Mouse (Mus musculus) thymus, adult 2 months (tissue): ENCODE results near the gene Wdr18. TPM values are rescaled to one million over a fixed set of nuclear protein-coding genes. Genes with fewer than 3 reads are reported as not detected.

Experiments
- DNase-seq: peaks from one replicate; pipeline ENCODE4 v3.0.0; 2021
- H3K27ac ChIP-seq: fragments of 200-500 bp; 2 replicates; pipeline ENCODE4 v1.5.1; 2012; ENCODE audit warnings: low read length, control low read depth; ENCODE audit not compliant: control insufficient read depth, insufficient read depth
- H3K27me3 ChIP-seq: fragments of 200-500 bp; 2 replicates; pipeline ENCODE4 v1.6.1; 2012; ENCODE audit warnings: mild to moderate bottlenecking, low read length, moderate library complexity, mixed read lengths; ENCODE audit not compliant: control insufficient read depth, insufficient read depth
- H3K36me3 ChIP-seq: fragments of 200-500 bp; 2 replicates; pipeline ENCODE4 v1.6.1; 2012; ENCODE audit warnings: mild to moderate bottlenecking, low read length, moderate library complexity; ENCODE audit not compliant: control insufficient read depth, insufficient read depth
- H3K4me1 ChIP-seq: fragments of 200-500 bp; replicated peaks from 2 replicates; pipeline ENCODE4 v1.6.1; 2012; ENCODE audit warnings: low read length; ENCODE audit not compliant: control insufficient read depth, insufficient read depth
- H3K4me3 ChIP-seq: fragments of 200-500 bp; 2 replicates; pipeline ENCODE4 v1.5.1; 2012; ENCODE audit warnings: mild to moderate bottlenecking, low read length, control low read depth, moderate library complexity; ENCODE audit not compliant: control insufficient read depth, insufficient read depth
- CTCF ChIP-seq: fragments of 200-500 bp; IDR thresholded peaks from 2 replicates; pipeline ENCODE4 v1.5.1; 2012; ENCODE audit warnings: mild to moderate bottlenecking, control low read depth, low read length, moderate library complexity, borderline replicate concordance; ENCODE audit not compliant: control insufficient read depth, poor library complexity, insufficient read depth; ENCODE audit errors: extremely low read depth
- POLR2A ChIP-seq: fragments of 200-500 bp; IDR thresholded peaks from 2 replicates; pipeline ENCODE4 v1.6.1; 2012; ENCODE audit warnings: mild to moderate bottlenecking, low read length, control low read depth, moderate library complexity; ENCODE audit not compliant: control insufficient read depth, poor library complexity, insufficient read depth; ENCODE audit errors: extremely low read depth
- WGBS: fragments of 180-500 bp; shearing (Covaris S2); methylation state at CpG from one replicate; pipeline ENCODE4 v1.1.7; 2018; 5-methylcytosine and 5-hydroxymethylcytosine counted together
- polyA plus RNA-seq: library from polyadenylated mRNA; depleted of rRNA; stranded (reverse); fragments of >200 nt; gene quantifications from 2 replicates; pipeline ENCODE4 v1.2.3, GENCODE M21; 2012

Gene Wdr18
- polyA plus RNA-seq, 1 experiment = 74.5 TPM

DNA sequence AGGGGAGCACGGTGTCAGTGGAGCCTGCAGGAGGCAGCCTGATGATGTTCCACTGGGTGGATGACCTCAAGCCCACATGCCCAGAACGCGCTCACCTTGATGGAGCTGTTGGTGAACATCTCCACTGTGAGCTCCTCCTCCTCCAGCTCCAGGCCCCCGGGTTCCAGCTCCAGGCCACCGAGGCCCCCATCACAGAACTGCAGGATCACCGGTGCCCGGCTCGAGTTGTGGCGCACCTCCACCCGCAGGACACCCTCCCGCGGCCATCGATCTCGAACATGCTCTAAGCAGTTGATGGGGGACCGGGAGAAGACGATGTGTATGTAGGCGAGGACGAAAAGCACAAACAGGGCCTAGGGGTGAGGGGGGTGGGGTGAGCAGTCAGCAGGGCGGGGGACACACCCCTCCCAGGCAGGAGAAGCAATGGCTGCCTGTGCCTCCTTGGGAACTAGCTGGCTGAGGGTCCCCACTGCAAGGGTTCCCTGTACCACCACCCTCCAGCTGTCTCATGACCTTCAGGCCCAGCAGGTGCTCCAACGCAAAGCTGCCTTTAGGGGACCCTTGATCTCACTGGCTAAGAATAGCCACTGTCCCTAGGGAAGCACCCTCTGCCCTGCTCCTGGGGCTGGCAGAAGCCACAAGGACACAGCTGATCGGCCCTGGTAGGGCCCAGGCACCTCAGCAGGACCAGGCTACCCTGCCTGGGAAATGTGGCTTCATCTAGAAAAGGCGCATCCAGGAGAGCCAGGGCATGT is 19.6 kb downstream of the Wdr18 start:
- no peak overlapping the region for H3K27ac ChIP-seq
- no peak overlapping the region for H3K4me3 ChIP-seq
- peaks cover 28% of the 10 kb centered on the region for H3K36me3 ChIP-seq
- TF ChIP-seq POLR2A (no peak), CTCF (no peak)
- WGBS = 94% methylated on average over 22 of the region's 22 CpGs
- DNase-seq = no peak
- H3K4me1 ChIP-seq = peaks cover 13% of the 10 kb centered on the region
- H3K27me3 ChIP-seq = no peaks in the 10 kb centered on the region

DNA sequence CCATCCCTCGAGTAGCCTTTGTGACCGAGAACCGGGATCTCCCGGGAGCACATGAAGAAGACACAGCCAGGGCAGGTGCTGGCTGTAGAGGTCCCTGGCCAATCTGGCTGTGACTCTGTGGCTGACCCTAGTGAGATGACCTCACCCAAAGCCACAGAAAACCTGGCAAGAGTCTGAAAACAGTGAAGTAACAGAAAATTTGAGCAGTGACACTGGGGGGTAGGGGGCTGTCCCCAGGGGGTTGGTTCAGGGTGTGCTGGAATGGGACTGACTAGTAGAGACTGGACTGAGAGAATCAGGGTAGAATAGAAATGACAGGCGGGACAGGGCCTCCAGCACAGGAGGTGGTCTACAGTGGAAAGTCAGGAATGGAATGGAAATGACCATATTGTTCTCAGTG is 23.3 kb downstream of the Wdr18 start:
- Histone ChIP-seq H3K27ac (peak overlapping the region; percentile 36; the same call in 1 of the 2 replicates), H3K4me1 (peaks cover 36% of the 10 kb centered on the region), H3K36me3 (peaks cover 4% of the 10 kb centered on the region), H3K27me3 (no peaks in the 10 kb centered on the region), H3K4me3 (peak overlapping the region; percentile 72)
- DNase-seq = no peak
- TF ChIP-seq CTCF = no peak
- TF ChIP-seq POLR2A = no peak
- 77% methylated on average over 5 of the region's 5 CpGs for WGBS

DNA sequence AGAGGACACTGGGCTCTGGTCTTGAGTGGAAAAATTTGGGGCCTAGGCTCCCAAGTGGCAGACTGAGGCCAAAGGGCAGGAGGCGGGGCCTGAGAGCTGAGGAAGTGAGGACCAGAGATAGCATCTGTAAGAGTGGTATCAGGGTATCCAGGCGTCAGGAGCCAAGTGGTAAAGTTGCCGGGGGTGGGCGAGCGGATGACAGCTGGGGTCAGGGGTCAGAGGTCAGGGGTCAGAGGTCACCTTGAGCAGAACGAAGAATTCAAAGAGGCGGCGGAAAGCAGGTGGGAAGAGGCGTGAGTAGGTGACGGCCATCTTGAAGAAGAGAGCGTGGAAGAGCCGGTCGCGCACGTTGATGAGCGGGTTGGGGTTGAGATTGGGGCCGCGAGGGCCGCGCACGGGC is 23.7 kb downstream of the Wdr18 start:
- H3K36me3 ChIP-seq = no peaks in the 10 kb centered on the region
- peaks cover 39% of the 10 kb centered on the region for H3K4me1 ChIP-seq
- under 1% methylated on average over 21 of the region's 21 CpGs for WGBS
- peak; percentile 66 for DNase-seq
- H3K27ac ChIP-seq = peak overlapping the region; percentile 36; the same call in 1 of the 2 replicates
- peak overlapping the region; percentile 72 for H3K4me3 ChIP-seq
- no peak for TF ChIP-seq POLR2A
- TF ChIP-seq CTCF = no peak
- H3K27me3 ChIP-seq = no peaks in the 10 kb centered on the region

DNA sequence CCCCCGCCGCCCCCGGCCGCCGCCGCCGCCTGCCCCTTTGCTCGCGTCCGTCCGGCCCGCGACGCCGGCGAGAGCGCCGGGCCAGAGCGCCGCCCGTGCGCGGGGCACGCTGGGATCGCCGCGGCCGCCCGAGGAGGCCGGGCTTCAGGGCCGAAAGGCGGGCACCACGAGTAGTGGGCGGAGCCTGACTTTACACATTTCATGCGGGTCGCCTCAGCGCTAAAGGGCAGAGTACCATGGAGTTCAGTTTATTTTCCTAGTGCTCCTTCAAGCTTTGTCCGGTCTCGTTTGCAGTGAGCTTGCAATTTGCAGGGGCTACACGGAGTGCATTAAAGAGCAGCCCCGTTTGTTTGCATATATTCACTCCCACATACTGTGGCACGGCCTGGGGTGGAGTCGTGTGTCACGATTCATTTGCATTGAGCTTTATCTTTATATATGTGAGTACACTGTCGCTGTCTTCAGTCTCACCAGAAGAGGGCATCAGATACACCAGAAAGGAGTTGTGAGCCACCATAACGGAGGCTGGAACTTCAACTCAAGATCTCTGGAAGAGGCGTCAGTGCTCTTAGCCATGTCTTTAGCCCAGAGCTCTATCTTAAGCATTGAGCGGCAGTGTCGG is 24.4 kb downstream of the Wdr18 start, which contains the start of gene Tmem259:
Gene Tmem259, minus strand, starts transcription at position 136 of the 622 bp plus-strand sequence.
- Histone ChIP-seq H3K4me3 (peak within 1 kb of the TSS; percentile 72), H3K4me1 (peaks cover 45% of the 10 kb centered on the region), H3K27me3 (no peaks in the 10 kb centered on the region), H3K27ac (peak within 1 kb of the TSS; percentile 87), H3K36me3 (no peaks in the 10 kb centered on the region)
- WGBS = under 1% methylated on average over 49 of the region's 49 CpGs
- TF ChIP-seq POLR2A (peak; percentile 29), CTCF (no peak; the same call in 1 of the 2 replicates)
- peak; percentile 88 for DNase-seq

DNA sequence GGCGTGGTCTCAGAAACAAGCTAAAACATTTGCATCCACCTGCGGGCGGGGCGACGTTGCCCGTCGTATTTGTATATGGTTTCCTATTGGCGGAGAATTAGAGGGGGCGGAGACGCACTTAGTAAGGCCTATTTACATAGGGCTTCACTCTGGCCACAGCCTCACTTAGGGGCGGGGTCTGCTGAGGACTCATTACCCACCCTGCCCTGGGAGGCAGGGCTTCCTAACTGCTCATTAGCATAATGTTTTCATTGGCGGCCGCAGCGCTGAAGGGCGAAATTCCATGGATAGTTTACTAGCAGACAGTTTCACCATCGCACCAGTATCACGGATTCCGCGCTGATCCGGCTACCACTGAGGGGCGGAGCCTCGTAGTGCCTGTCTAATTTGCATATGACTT is 24.9 kb downstream of the Wdr18 start:
- H3K4me1 ChIP-seq = peaks cover 51% of the 10 kb centered on the region
- H3K4me3 ChIP-seq = peak overlapping the region; percentile 72
- DNase-seq = peak; percentile 95
- TF ChIP-seq POLR2A (peak; percentile 33; the same call in 1 of the 2 replicates), CTCF (no peak)
- under 1% methylated on average over 22 of the region's 22 CpGs for WGBS
- no peaks in the 10 kb centered on the region for H3K27me3 ChIP-seq
- H3K27ac ChIP-seq = peak overlapping the region; percentile 87
- H3K36me3 ChIP-seq = no peaks in the 10 kb centered on the region

DNA sequence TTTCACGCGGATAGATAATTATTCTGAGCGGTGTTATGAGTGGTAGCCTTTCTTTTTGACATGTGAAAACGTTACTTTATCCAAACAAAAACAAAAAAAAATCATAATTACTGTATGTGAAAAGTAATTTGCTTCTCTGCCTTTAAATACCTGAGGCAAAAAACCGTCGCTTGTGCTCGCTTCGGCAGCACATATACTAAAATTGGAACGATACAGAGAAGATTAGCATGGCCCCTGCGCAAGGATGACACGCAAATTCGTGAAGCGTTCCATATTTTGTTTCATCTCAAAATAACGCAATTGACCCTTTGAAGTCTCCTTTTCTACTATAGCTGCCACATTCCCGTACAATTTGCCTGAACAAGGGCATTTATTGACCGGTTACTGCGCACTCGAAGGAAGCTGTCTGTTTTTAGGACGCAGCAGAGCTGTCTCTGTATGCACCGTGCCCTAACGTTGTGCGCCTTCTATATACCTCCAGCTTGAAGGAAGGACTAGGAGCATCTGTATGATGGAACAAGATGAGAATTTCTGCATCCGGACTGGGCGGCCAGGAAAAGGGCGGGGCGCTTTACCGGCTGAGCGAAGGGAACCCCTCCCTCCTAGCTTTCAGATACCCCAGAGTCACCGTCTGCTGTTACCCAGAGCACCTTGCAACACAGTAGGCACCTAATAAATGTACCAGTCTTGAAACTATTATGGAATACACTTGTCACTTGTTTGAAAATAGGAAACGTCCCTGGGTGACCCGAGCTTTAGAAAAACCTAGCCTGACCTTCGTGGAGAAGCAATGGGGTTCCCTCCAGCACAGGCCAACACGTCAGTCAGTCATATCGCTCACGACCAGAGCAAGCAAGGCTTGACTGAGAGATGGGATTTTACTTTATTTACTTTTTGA is 25.6 kb downstream of the Wdr18 start:
- Histone ChIP-seq H3K27ac (peak overlapping the region; percentile 95), H3K36me3 (no peaks in the 10 kb centered on the region), H3K27me3 (no peaks in the 10 kb centered on the region), H3K4me1 (peaks cover 54% of the 10 kb centered on the region), H3K4me3 (peak overlapping the region; percentile 72)
- DNase-seq = peak; percentile 81
- 3% methylated on average over 35 of the region's 35 CpGs for WGBS
- no peak for TF ChIP-seq CTCF
- TF ChIP-seq POLR2A = no peak
